14 mouse cellular contexts compared by ENCODE assay signal in the genomic region with DNA sequence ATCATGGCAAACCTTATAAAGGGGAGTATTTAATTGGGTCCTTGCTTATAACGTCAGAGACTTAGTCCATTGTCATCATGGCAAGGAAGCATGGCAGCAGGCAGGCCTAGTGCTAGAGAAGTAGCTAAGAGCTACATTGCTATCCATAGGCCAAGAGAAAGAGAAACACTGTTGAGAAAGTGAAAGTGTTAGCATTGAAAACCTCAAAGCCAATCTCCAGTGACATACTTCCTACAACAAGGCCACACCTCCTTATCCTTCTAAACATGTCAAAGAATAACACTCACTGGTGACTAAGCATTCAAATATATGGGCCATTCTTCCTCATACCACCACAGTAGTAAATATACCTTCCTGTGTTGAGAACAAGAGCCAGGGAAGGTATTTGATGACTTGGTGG. TPM values are rescaled to one million over a fixed set of nuclear protein-coding genes. Genes with fewer than 3 reads are reported as not detected.
DNase-seq lines count a peak whose midpoint lies in the region; ATAC-seq lines count a peak whose summit lies in the region.
"Had no signal": no experiment of that assay in that cellular context is flagged by ENCODE, and none has a peak within 500 bp of the region (broad histone marks: within the 10 kb centered on the region; RNA-seq: fewer than 3 reads in every experiment).

No protein-coding gene starts in this region.

- peak; percentile 91 for DNase-seq in 416B (ENCODE audit: low read depth)
- no peak for DNase-seq in MN1 (ENCODE audit: low spot score)
- DNase-seq in adrenal gland, postnatal 10 days: no peak
- DNase-seq in cerebellum, postnatal 25 days: no peak
- no peak for DNase-seq in adrenal gland, postnatal 25 days
- DNase-seq: adrenal gland, postnatal 36 days; cerebellum, adult 11 months; heart, adult 2 months; lung, embryonic 14.5 days; thymus, adult 18-20 months had no signal

- ATAC-seq in CD4-positive, CD25-positive, alpha-beta regulatory T cell, adult 4 months: peak; percentile 81
- ATAC-seq in common myeloid progenitor, adult 5-6 weeks (replicated peaks; ENCODE audit: low read depth, poor library complexity, severe bottlenecking): peak; percentile 77
- peak; percentile 73 for ATAC-seq in megakaryocyte progenitor cell, adult 5-6 weeks (replicated peaks; ENCODE audit: poor library complexity)
- ATAC-seq: midbrain, embryonic 13.5 days had no signal

RNA-seq across cellular contexts. Expression of a gene that starts 20.2 kb away (rescaled TPM):
- polyA plus RNA-seq in CD4-positive, CD25-positive, alpha-beta regulatory T cell, adult 4 months (2017; shearing (Covaris generic)): 1 to 10 TPM; 3.5 to 4.6 TPM
- total RNA-seq in common myeloid progenitor, adult 5-6 weeks (2017): 6.4 and 9.7 TPM in 2 replicates
- total RNA-seq in megakaryocyte progenitor cell, adult 5-6 weeks (2015): 4.2 and 4.8 TPM in 2 replicates
- 1.7 and 3.1 TPM in 2 replicates for total RNA-seq in megakaryocyte progenitor cell, adult 5-6 weeks (2017)
- total RNA-seq in adrenal gland, postnatal 10 days (2021): 10 to 100 TPM; 22.8 to 31.8 TPM
- total RNA-seq in adrenal gland, postnatal 25 days (2021): 22.8 and 25.8 TPM in 2 replicates

RNA-seq across cellular contexts. Expression of a gene that starts 42.8 kb away (rescaled TPM):
- 10 to 100 TPM; 13.9 to 17.4 TPM for polyA plus RNA-seq in CD4-positive, CD25-positive, alpha-beta regulatory T cell, adult 4 months (2017; shearing (Covaris generic))
- 25.4 and 35.6 TPM in 2 replicates for total RNA-seq in common myeloid progenitor, adult 5-6 weeks (2017)
- total RNA-seq in megakaryocyte progenitor cell, adult 5-6 weeks (2015): 22.6 and 33.1 TPM in 2 replicates
- total RNA-seq in megakaryocyte progenitor cell, adult 5-6 weeks (2017): 22.9 and 25.8 TPM in 2 replicates
- 10 to 100 TPM; 17.3 to 18.3 TPM for total RNA-seq in adrenal gland, postnatal 10 days (2021)
- total RNA-seq in adrenal gland, postnatal 25 days (2021): 19.7 and 25.5 TPM in 2 replicates
